Mouse (Mus musculus) fibroblast of lung, adult 2 months (primary cell): Measurements from ENCODE around the gene 2310033P09Rik.
"Not testable (repeated sequence)": the region's sequence is repeated elsewhere in the genome, so short reads cannot be mapped to it uniquely, and the experiment has no call there.

ENCODE experiments used
- DNase-seq: peaks from one replicate; pipeline ENCODE4 v3.0.0-alpha.2; 2011; ENCODE audit warnings: low read depth

2310033P09Rik gene

GRCm38 (mm10) chr11:59201216-59202002, 6.7 kb upstream of the 2310033P09Rik start:
- DNase-seq: no peak

GRCm38 (mm10) chr11:59202081-59202995, 5.8 kb upstream of the 2310033P09Rik start, which contains the start of gene Mrpl55:
Mrpl55 (plus strand) TSS chr11:59202486.
- peak; percentile 82 for DNase-seq

GRCm38 (mm10) chr11:59209003-59209441, 901 bp downstream of the 2310033P09Rik start:
- no peak for DNase-seq

- DNase-seq: no peak
These were observed 1.5 kb downstream of the 2310033P09Rik start for GRCm38 (mm10) chr11:59209580-59209979.

GRCm38 (mm10) chr11:59210020-59210419, 1.9 kb downstream of the 2310033P09Rik start:
- no peak for DNase-seq

GRCm38 (mm10) chr11:59211561-59211960, 3.4 kb downstream of the 2310033P09Rik start:
- not testable (repeated sequence) for DNase-seq

- DNase-seq: not testable (repeated sequence)
These were observed 4.2 kb downstream of the 2310033P09Rik start for GRCm38 (mm10) chr11:59212320-59212719.

- DNase-seq: no peak
These were observed 4.9 kb downstream of the 2310033P09Rik start for GRCm38 (mm10) chr11:59212892-59213494.

- no peak for DNase-seq
These were observed 8.8 kb downstream of the 2310033P09Rik start for GRCm38 (mm10) chr11:59216955-59217354.

- DNase-seq: no peak
These were observed 10.4 kb downstream of the 2310033P09Rik start for GRCm38 (mm10) chr11:59218389-59218998.

GRCm38 (mm10) chr11:59219064-59219463, 10.9 kb downstream of the 2310033P09Rik start:
- no peak for DNase-seq

GRCm38 (mm10) chr11:59221604-59222003, 13.5 kb downstream of the 2310033P09Rik start:
- no peak for DNase-seq

GRCm38 (mm10) chr11:59222306-59222705, 14.2 kb downstream of the 2310033P09Rik start:
- no peak for DNase-seq

- no peak for DNase-seq
These were observed 15.9 kb downstream of the 2310033P09Rik start for GRCm38 (mm10) chr11:59224025-59224424.

GRCm38 (mm10) chr11:59224470-59224869, 16.3 kb downstream of the 2310033P09Rik start:
- DNase-seq: no peak

GRCm38 (mm10) chr11:59225167-59225566, 17.0 kb downstream of the 2310033P09Rik start:
- no peak for DNase-seq

GRCm38 (mm10) chr11:59226251-59226650, 18.1 kb downstream of the 2310033P09Rik start:
- DNase-seq: no peak

- DNase-seq: no peak
These were observed 18.9 kb downstream of the 2310033P09Rik start for GRCm38 (mm10) chr11:59226787-59227603.

GRCm38 (mm10) chr11:59227604-59228121, 19.5 kb downstream of the 2310033P09Rik start:
- no peak for DNase-seq

GRCm38 (mm10) chr11:59228122-59228953, 20.2 kb downstream of the 2310033P09Rik start, which contains the start of gene Arf1:
Arf1 (minus strand) TSS chr11:59228270.
- peak; percentile 91 for DNase-seq
